Mouse (Mus musculus) neural tube, embryonic 13.5 days (tissue): ENCODE measurements around the gene Myrfl. TPM values are rescaled to one million over a fixed set of nuclear protein-coding genes. Genes with fewer than 3 reads are reported as not detected.

Experiments used
- polyA plus RNA-seq: library from polyadenylated mRNA; unstranded; fragments of >200 nt; fragmentation: Nextera tagmentation; extraction: Ambion mirVana; gene quantifications from 2 replicates; pipeline ENCODE4 v1.2.1, GENCODE M21; 2015

Myrfl gene
- polyA plus RNA-seq, 1 experiment from 2014 or later, result 0.27 TPM

Other genes starting within 250 kb of the Myrfl start
- 50.7 and 50.8 TPM in 2 replicates for gene Rab3ip, start 53.9 kb upstream of the Myrfl start, polyA plus RNA-seq
- gene Gm10271, start 75.7 kb upstream of the Myrfl start, polyA plus RNA-seq, result not detected in 2 replicates
- gene Best3, start 89.4 kb upstream of the Myrfl start, polyA plus RNA-seq, result 0.34 TPM in 1 of 2 replicates, not detected in the other
- not detected in 2 replicates for gene Lrrc10, start 148.4 kb upstream of the Myrfl start, polyA plus RNA-seq
- 279 and 303 TPM in 2 replicates for gene Cct2, start 166.9 kb upstream of the Myrfl start, polyA plus RNA-seq